Mouse (Mus musculus) adrenal gland, adult (tissue): ENCODE data around the gene Brix1.

Experiments
- DNase-seq, 2 experiments: peaks; one replicate each; pipeline ENCODE4 v3.0.0; 2022 to 2023; ENCODE audit warnings: low spot score in 1 of 2; ENCODE audit not compliant: inconsistent age in 2 of 2

Brix1 gene

DNA sequence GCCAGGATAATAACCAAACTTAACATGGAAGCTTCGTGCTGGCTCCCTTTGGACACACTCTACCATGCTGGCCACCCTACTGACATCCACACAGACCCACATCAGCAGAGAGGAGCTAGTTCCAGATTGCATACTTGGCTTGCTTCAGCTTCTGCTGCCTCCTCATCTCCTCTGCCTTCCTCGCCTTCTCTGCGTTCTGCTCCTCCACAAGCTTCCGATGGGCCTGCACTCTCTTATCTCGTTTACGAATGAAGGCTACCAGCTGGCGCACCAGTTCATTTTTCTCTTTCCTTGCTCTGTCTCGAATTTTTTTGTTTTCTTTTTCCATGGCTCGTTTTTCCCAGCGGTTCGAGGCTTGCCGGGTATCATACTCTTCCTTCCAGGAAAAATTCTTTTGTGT, 24.8 kb downstream of the Brix1 start:
- no peak for DNase-seq

- DNase-seq: peak; percentile 65 to 87
Observed at GRCm38 (mm10) chr15:10447102-10447501, 38.6 kb downstream of the Brix1 start.

DNA sequence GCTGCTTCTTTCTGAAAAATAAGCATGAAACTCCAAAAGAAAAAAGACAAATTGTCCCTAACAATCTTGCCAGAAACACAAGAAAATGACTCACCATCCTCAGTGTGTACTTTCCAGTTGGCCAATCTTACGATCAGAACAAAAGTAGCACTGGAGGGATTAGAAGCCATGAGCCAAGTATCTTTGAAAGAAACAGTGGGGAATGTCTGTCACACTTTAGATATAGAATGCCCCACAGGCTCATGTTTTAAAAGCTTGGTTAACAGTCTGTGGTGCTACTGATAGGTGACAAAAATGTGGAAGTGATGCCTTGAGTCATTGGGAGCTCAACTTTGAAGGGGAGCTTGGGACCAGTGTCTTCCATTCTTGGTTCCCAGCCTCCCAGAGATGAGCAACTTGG, 43.5 kb downstream of the Brix1 start:
- DNase-seq: no peak

DNA sequence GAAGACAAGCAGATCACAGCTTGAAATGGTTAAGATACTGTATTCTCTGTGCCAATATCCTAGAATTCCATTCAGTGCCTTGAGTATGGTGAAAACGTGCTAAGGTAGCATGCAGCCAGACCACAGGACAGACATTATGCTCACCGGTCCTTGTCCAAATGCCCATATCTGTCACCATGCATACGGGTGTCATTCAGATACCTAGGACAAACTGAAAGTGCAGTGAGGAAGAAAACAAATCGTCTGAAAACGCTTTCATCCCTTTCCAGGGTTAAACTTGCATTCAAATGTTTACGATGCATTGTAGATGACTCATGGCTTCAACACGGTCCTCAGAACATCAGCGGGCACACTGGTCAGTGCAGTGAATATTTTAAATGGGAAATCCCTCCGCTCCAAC, 44.3 kb downstream of the Brix1 start:
- DNase-seq: peak in 1 of 2 experiments; percentile 60

GRCm38 (mm10) chr15:10439963-10440362, 45.8 kb downstream of the Brix1 start:
- DNase-seq: peak; percentile 49 to 86

GRCm38 (mm10) chr15:10436893-10437292, 48.9 kb downstream of the Brix1 start:
- no peak for DNase-seq

DNA sequence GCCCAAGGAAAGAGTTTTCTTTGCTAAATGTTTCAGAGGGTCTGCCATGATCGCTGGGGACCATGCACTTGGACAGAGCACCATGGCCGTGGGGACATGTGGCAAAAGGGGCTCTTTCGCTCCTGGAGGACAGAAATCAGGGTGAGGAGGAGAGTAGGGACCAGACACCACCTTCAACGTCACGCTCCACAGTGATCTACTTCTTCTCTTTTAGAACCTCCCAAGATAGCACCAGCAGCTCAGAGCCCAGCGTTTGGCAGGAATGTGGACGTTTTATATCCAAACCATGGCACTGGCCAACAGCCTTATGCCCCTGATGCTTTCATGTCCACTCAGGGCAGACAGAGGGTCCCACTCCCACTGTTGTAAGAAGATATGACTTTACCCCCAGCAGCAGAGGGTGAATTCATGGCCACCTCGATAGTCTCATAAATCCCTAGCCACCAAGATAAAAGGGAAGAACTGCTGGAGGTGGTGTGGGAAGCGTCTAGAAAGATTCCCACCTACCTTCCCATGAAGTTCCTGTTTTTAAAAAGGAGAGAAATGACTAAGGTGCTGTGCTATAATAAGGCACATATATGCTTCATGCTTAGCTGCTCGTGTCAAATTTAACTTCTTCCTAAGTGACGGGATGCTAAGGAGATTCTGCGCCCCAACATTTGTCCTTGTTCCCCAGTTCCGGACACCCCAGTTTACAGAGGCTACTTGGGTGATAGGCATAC, 59.0 kb downstream of the Brix1 start:
- DNase-seq: no peak

DNA sequence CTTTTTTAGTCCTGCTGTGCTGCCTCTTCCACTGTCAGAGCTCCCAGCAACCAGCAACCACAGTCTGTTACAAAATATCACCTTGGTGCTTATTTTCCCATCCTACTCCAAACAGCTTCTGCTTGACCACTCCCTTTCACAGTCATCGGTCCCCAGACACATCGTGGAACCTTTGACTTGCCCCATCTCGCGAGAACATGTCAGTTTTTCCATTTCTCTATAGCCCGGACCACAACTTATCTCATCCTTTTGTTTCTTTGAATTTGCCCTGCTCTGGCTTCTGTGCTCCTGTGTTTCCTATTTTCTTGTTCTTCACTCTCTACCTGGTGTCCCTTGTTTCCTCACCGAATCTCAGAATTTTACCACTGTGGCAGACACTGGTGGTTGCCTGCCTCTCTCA, 59.6 kb downstream of the Brix1 start:
- no peak for DNase-seq
